ENCODE assay signal across 15 mouse cellular contexts in genomic region chr9:102581921-102582469, GRCm38 (mm10).
"Had no signal": no experiment of that assay in that cellular context is flagged by ENCODE, and none has a peak within 500 bp of the region (broad histone marks: within the 10 kb centered on the region; RNA-seq: fewer than 3 reads in every experiment).

No protein-coding gene starts in this region.

- H3K4me1 ChIP-seq: liver, embryonic 12.5 days; midbrain, embryonic 13.5 days; neural tube, embryonic 15.5 days; stomach, embryonic 15.5 days had no signal

- H3K27me3 ChIP-seq: limb, embryonic 15.5 days; liver, embryonic 12.5 days; midbrain, embryonic 13.5 days; neural tube, embryonic 15.5 days; stomach, embryonic 15.5 days had no signal

- H3K4me2 ChIP-seq: limb, embryonic 15.5 days; liver, embryonic 12.5 days; lung, embryonic 14.5 days; midbrain, embryonic 13.5 days; neural tube, embryonic 15.5 days; stomach, embryonic 15.5 days had no signal

- H3K27ac ChIP-seq: limb, embryonic 15.5 days; liver, embryonic 12.5 days; macrophage; midbrain, embryonic 13.5 days; neural tube, embryonic 15.5 days; stomach, embryonic 15.5 days had no signal

- H3K9me3 ChIP-seq: limb, embryonic 15.5 days; liver, embryonic 12.5 days; midbrain, embryonic 13.5 days; neural tube, embryonic 15.5 days; stomach, embryonic 15.5 days had no signal

- ATAC-seq: inflammation-experienced regulatory T-cells, adult 6 months; intestine, postnatal 0 days; liver, embryonic 12.5 days; midbrain, embryonic 13.5 days had no signal

- H3K9ac ChIP-seq: limb, embryonic 15.5 days; liver, embryonic 12.5 days; lung, embryonic 14.5 days; midbrain, embryonic 13.5 days; neural tube, embryonic 15.5 days; stomach, embryonic 15.5 days had no signal

- H3K4me3 ChIP-seq: limb, embryonic 15.5 days; liver, embryonic 12.5 days; midbrain, embryonic 13.5 days; myocyte; neural tube, embryonic 15.5 days; stomach, embryonic 15.5 days had no signal

- DNase-seq: kidney, adult 8-10 months; kidney, postnatal 25 days; lung, embryonic 14.5 days; lung, postnatal 14 days; thymus, adult 2 months; thymus, postnatal 25 days had no signal
